In the genomic region with DNA sequence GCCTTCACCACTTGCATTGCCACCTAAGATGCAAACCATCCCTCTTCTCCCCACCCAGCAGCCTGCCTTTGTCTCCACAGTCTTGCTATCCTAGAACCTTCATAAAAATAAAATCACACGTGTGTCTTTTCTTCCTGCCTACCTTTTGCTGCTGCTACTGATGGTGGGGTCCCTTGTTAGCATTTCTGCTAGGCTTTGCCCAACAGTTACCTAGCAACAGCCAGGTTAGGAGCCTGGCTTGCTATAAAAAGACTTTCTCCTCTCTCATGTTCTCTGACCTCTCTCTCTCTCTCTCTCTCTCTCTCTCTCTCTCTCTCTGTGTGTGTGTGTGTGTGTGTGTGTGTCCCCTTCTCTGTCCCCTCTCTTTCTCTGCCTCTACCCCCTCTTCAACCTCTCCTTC, we compare ENCODE assay signal across 26 mouse cellular contexts. TPM values are rescaled to one million over a fixed set of nuclear protein-coding genes. Genes with fewer than 3 reads are reported as not detected.
A peak's percentile ranks its signal among the peaks of the same experiment; 100 is the strongest.
DNase-seq lines count a peak whose midpoint lies in the region; ATAC-seq and TF ChIP-seq lines count a peak whose summit lies in the region.
"Had no signal": no experiment of that assay in that cellular context is flagged by ENCODE, and none has a peak within 500 bp of the region (broad histone marks: within the 10 kb centered on the region; RNA-seq: fewer than 3 reads in every experiment).

No protein-coding gene starts in this region.

- no peak for TF ChIP-seq CTCF in forebrain, postnatal 0 days (IDR thresholded peaks at IDR 0.05; ENCODE audit: low read depth)

- no peaks in the 10 kb centered on the region for H3K9me3 ChIP-seq in forebrain, postnatal 0 days (ENCODE audit: low read length)
- no peaks in the 10 kb centered on the region for H3K9me3 ChIP-seq in forebrain, embryonic 13.5 days (replicated peaks)
- no peaks in the 10 kb centered on the region for H3K9me3 ChIP-seq in midbrain, embryonic 15.5 days
- H3K9me3 ChIP-seq in midbrain, embryonic 10.5 days (replicated peaks), result no peaks in the 10 kb centered on the region
- H3K9me3 ChIP-seq: forebrain, embryonic 10.5 days; heart, embryonic 13.5 days; hindbrain, embryonic 12.5 days had no signal

- no peak overlapping the region for H3K9ac ChIP-seq in forebrain, postnatal 0 days
- no peak overlapping the region for H3K9ac ChIP-seq in forebrain, embryonic 13.5 days
- H3K9ac ChIP-seq in midbrain, embryonic 15.5 days, result no peak overlapping the region
- H3K9ac ChIP-seq: embryonic facial prominence, embryonic 15.5 days; heart, embryonic 13.5 days; hindbrain, embryonic 12.5 days had no signal

- DNase-seq in forebrain, postnatal 0 days, result no peak
- DNase-seq in midbrain, embryonic 10.5 days (ENCODE audit: low spot score), result no peak
- DNase-seq in R1 (ENCODE audit: low read depth, low spot score), result peak; percentile 34
- DNase-seq in naive thymus-derived CD4-positive, alpha-beta T cell, adult 2 months (ENCODE audit: low read depth), result peak; percentile 36
- no peak for DNase-seq in right cerebral cortex, postnatal 10 days (ENCODE audit: low spot score in 2 of 2)
- DNase-seq: adrenal gland, adult 2 months; adrenal gland, postnatal 25 days; cerebellum, adult 11 months; cerebellum, adult 8-10 months; cerebellum, postnatal 14 days; embryo, embryonic 11 days; gastrocnemius, adult 2 months; gastrocnemius, postnatal 36 days; heart, adult 11 months; heart, postnatal 36 days had no signal

- H3K27me3 ChIP-seq in forebrain, postnatal 0 days (ENCODE audit: insufficient read depth, low read length), result no peaks in the 10 kb centered on the region
- no peaks in the 10 kb centered on the region for H3K27me3 ChIP-seq in forebrain, embryonic 13.5 days
- no peaks in the 10 kb centered on the region for H3K27me3 ChIP-seq in midbrain, embryonic 15.5 days (replicated peaks)
- H3K27me3 ChIP-seq in midbrain, embryonic 10.5 days (ENCODE audit: low read depth, poor library complexity, severe bottlenecking), result no peaks in the 10 kb centered on the region
- H3K27me3 ChIP-seq: embryonic facial prominence, embryonic 15.5 days; heart, embryonic 13.5 days; hindbrain, embryonic 12.5 days; Patski had no signal

- peak; percentile 42; the same call in 1 of the 2 replicates for ATAC-seq in forebrain, postnatal 0 days
- no peak for ATAC-seq in forebrain, embryonic 13.5 days
- ATAC-seq in midbrain, embryonic 15.5 days (replicated peaks), result peak; percentile 57
- ATAC-seq: Patski had no signal

- H3K36me3 ChIP-seq in forebrain, postnatal 0 days (ENCODE audit: insufficient read depth), result no peaks in the 10 kb centered on the region
- H3K36me3 ChIP-seq in forebrain, embryonic 13.5 days (ENCODE audit: poor library complexity, severe bottlenecking), result no peaks in the 10 kb centered on the region
- H3K36me3 ChIP-seq in midbrain, embryonic 15.5 days (replicated peaks), result no peaks in the 10 kb centered on the region
- no peaks in the 10 kb centered on the region for H3K36me3 ChIP-seq in midbrain, embryonic 10.5 days
- H3K36me3 ChIP-seq: embryonic facial prominence, embryonic 15.5 days; forebrain, embryonic 10.5 days; heart, embryonic 13.5 days; hindbrain, embryonic 12.5 days had no signal

- WGBS in forebrain, postnatal 0 days, result 20% methylated on average over 1 of the region's 1 CpGs
- WGBS in forebrain, embryonic 13.5 days, result 33% methylated on average over 1 of the region's 1 CpGs
- 20% methylated on average over 1 of the region's 1 CpGs for WGBS in midbrain, embryonic 15.5 days
- WGBS in midbrain, embryonic 10.5 days, result 54% methylated on average over 1 of the region's 1 CpGs

- no peak overlapping the region for H3K4me3 ChIP-seq in forebrain, postnatal 0 days (ENCODE audit: low read depth, low read length)
- H3K4me3 ChIP-seq in forebrain, embryonic 13.5 days, result no peak overlapping the region
- H3K4me3 ChIP-seq in midbrain, embryonic 15.5 days, result no peak overlapping the region
- H3K4me3 ChIP-seq in midbrain, embryonic 10.5 days, result no peak overlapping the region
- H3K4me3 ChIP-seq: embryonic facial prominence, embryonic 15.5 days; erythroblast, embryonic 14.5 days; forebrain, embryonic 10.5 days; gastrocnemius, adult 2 months; heart, embryonic 13.5 days; hindbrain, embryonic 12.5 days had no signal

- no peak overlapping the region for H3K4me2 ChIP-seq in forebrain, postnatal 0 days (ENCODE audit: low read depth)
- H3K4me2 ChIP-seq in forebrain, embryonic 13.5 days, result no peak overlapping the region
- H3K4me2 ChIP-seq in midbrain, embryonic 15.5 days, result no peak overlapping the region
- H3K4me2 ChIP-seq: embryonic facial prominence, embryonic 15.5 days; heart, embryonic 13.5 days; hindbrain, embryonic 12.5 days had no signal

- no peaks in the 10 kb centered on the region for H3K4me1 ChIP-seq in forebrain, postnatal 0 days (ENCODE audit: insufficient read depth)
- peaks cover 10% of the 10 kb centered on the region for H3K4me1 ChIP-seq in forebrain, embryonic 13.5 days
- 0 out of 2 replicates have a peak, but pooled peaks cover 6% of the 10 kb centered on the region for H3K4me1 ChIP-seq in midbrain, embryonic 15.5 days
- H3K4me1 ChIP-seq in midbrain, embryonic 10.5 days, result peaks cover 23% of the 10 kb centered on the region

- no peak overlapping the region for H3K27ac ChIP-seq in forebrain, postnatal 0 days (ENCODE audit: low read depth, low read length)
- no peak overlapping the region for H3K27ac ChIP-seq in forebrain, embryonic 13.5 days
- peak overlapping the region; percentile 68 for H3K27ac ChIP-seq in midbrain, embryonic 15.5 days
- H3K27ac ChIP-seq in midbrain, embryonic 10.5 days (replicated peaks), result no peak overlapping the region
- H3K27ac ChIP-seq: embryonic facial prominence, embryonic 15.5 days; forebrain, embryonic 10.5 days; gastrocnemius, adult 2 months; heart, embryonic 13.5 days; hindbrain, embryonic 12.5 days had no signal

RNA-seq across cellular contexts. Expression of a gene that starts 48.8 kb away (rescaled TPM):
- 0.08 and 0.10 TPM in 2 replicates for total RNA-seq in forebrain, postnatal 0 days (2014; rRNA removed)
- polyA plus RNA-seq in forebrain, postnatal 0 days (2015; fragmentation: Nextera tagmentation; extraction: Ambion mirVana), result 0.10 and 0.11 TPM in 2 replicates
- not detected in 2 replicates for polyA plus RNA-seq in forebrain, embryonic 13.5 days (2015; fragmentation: Nextera tagmentation; extraction: Ambion mirVana)
- not detected in 2 replicates for polyA plus RNA-seq in midbrain, embryonic 15.5 days (2015; fragmentation: Nextera tagmentation; extraction: Ambion mirVana)
- not detected in 2 replicates for polyA plus RNA-seq in midbrain, embryonic 10.5 days (2016; fragmentation: Nextera tagmentation; extraction: Ambion mirVana)
- total RNA-seq: adrenal gland, adult 2 months; adrenal gland, postnatal 25 days; gastrocnemius, adult 2 months; gastrocnemius, postnatal 36 days; heart, postnatal 36 days had no signal
- polyA plus RNA-seq: adrenal gland, adult 2 months; embryonic facial prominence, embryonic 11.5 days; erythroblast, embryonic 14.5 days; forebrain, embryonic 10.5 days; hindbrain, embryonic 12.5 days; Patski had no signal

RNA-seq across cellular contexts. Expression of a gene that starts 54.3 kb away (rescaled TPM):
- 1.3 TPM in 1 of 2 replicates, not detected in the other for total RNA-seq in forebrain, postnatal 0 days (2014; rRNA removed)
- polyA plus RNA-seq in forebrain, postnatal 0 days (2015; fragmentation: Nextera tagmentation; extraction: Ambion mirVana), result 0.52 and 1.2 TPM in 2 replicates
- 0.47 TPM in 1 of 2 replicates, not detected in the other for polyA plus RNA-seq in forebrain, embryonic 13.5 days (2015; fragmentation: Nextera tagmentation; extraction: Ambion mirVana)
- 0.69 and 0.77 TPM in 2 replicates for polyA plus RNA-seq in midbrain, embryonic 15.5 days (2015; fragmentation: Nextera tagmentation; extraction: Ambion mirVana)
- polyA plus RNA-seq in midbrain, embryonic 10.5 days (2016; fragmentation: Nextera tagmentation; extraction: Ambion mirVana), result not detected in 2 replicates
- total RNA-seq: adrenal gland, postnatal 25 days; common myeloid progenitor, adult 5-6 weeks; gastrocnemius, adult 2 months; gastrocnemius, postnatal 36 days; heart, postnatal 36 days had no signal
- polyA plus RNA-seq: C2C12; embryonic facial prominence, embryonic 15.5 days; erythroblast, embryonic 14.5 days; forebrain, embryonic 10.5 days; hindbrain, embryonic 12.5 days had no signal

Comparison
In these comparisons a context has a peak if more than half of its experiments do, and no peak if none do; other contexts are left out.
1. DNase-seq: peak in R1 (single experiment) and naive thymus-derived CD4-positive, alpha-beta T cell, adult 2 months (single experiment); none in forebrain, postnatal 0 days (single experiment), midbrain, embryonic 10.5 days (single experiment) and right cerebral cortex, postnatal 10 days (0 of 2).